Mouse (Mus musculus) common myeloid progenitor, adult 5-6 weeks (primary cell): ENCODE measurements around the gene Rapgef3. TPM values are rescaled to one million over a fixed set of nuclear protein-coding genes. Genes with fewer than 3 reads are reported as not detected.

Source experiments
- ATAC-seq: replicated peaks from 2 replicates; pipeline ENCODE4 v1.8.0; 2016; ENCODE audit warnings: low read depth, mild to moderate bottlenecking, moderate TSS enrichment, inconsistent platforms; ENCODE audit not compliant: poor library complexity, severe bottlenecking
- total RNA-seq: library from RNA; stranded (forward); fragments of 200-1000, 187-1606 nt; gene quantifications from 2 replicates; pipeline ENCODE4 v1.2.3, GENCODE M21; 2017

Rapgef3 gene
- total RNA-seq, 1 experiment from 2014 or later, result 7.5 TPM

DNA sequence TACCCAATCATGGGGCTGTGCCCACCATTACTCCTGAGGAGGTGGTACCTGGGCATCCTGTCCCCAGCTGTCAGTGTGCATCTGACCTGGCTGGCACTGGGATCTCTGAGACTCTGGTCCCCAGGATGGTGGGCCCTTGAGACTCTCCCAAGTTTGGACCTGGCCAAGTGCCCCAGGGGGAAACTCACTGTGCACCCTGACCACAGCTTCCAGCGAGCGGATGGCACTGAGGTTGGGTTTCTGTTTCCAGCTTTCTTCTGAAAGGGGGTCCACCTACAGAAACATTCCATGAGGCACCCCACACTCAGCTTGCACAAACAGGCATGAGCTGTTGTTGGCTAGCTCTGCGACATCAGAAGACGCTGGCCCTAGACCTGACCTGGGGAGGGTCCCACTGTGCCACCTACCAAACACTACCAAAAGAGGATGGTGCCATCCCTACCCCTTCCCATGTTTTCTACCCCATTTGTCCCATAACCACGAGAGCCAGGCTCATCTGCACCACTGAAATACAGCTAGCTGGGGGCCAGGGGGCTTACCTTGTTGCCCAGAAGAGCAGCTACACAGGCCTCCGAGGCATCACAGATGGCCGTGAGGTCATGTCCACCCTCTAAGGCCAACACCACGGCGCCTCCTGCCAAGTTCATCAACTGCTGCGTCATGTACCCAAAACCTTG lies 27.9 kb upstream of the Rapgef3 start:
- ATAC-seq, result no peak

- ATAC-seq, result no peak
These were observed 26.5 kb upstream of the Rapgef3 start for GRCm38 (mm10) chr15:97794268-97794667.

DNA sequence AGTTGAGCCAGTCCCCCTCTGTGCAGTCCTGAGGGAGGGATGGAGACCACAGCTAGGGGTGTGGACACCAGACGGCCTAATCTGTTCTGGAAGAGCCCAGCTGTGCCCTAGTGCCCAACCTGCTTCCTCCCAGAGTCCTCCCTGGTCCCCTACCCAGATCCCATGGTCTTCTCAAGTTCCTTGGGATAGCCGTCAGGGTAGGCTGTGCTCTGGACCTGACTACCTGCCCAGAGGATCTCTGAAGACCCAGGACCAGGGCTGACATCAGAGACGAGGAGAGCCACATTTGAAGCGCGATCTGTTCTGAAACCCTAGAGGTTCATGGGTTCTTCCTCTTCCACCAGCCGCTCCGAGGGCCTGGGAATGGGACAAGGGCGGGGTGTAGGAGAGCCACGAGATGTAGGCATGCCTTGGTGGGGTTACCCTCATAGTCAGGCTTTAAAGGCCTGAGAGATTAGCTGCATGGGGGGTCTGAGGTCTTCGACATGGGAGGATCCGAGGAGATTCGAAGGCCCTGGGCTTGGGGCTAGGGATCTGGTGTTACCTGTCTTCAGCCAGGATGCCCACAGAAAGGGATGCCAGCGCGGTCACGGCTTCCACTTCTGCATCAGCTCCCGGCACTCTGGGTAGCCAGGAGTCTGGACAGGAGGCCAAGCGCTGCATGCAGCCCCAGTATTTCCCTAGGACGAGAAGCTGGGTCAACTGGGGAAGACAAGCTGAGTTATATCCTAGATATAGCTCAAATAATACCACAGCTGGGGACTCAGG lies 25.8 kb upstream of the Rapgef3 start:
- ATAC-seq, result no peak

- ATAC-seq, result no peak
These were observed 23.4 kb upstream of the Rapgef3 start for GRCm38 (mm10) chr15:97791126-97791700.

DNA sequence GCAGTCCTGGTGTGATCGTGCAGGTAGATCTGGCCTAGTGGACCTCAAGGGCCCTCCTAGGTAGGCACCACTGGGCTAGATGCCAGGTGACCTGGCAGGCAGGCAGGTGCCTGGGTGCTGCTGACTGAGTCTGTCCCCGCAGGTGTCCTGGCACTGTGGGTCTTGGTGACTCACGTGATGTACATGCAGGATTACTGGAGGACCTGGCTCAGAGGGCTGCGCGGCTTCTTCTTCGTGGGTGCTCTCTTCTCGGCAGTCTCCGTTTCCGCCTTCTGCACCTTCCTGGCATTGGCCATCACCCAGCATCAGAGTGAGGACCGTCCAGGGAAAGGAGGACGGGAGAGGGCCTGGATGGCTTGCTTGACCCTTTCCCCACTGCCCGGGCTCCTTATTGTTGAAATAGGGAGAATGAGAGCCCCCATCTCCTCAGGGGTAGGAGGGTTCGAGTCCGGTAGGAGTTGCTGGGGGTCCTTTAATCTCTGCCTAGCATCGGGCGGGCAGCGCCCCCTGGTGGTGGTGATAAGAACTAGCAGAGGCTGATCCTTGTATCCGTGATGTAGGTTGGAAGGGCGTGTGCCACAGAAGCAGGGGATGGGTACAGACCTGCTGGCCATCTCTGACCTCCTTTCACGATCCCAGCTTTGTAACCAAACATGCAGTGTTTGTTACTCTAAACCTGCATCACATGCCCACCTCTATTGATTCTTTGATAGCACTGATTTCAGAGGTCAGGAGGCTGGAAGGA lies 22.2 kb upstream of the Rapgef3 start:
- no peak for ATAC-seq

- no peak for ATAC-seq
These were observed 21.0 kb upstream of the Rapgef3 start for GRCm38 (mm10) chr15:97788821-97789220.

DNA sequence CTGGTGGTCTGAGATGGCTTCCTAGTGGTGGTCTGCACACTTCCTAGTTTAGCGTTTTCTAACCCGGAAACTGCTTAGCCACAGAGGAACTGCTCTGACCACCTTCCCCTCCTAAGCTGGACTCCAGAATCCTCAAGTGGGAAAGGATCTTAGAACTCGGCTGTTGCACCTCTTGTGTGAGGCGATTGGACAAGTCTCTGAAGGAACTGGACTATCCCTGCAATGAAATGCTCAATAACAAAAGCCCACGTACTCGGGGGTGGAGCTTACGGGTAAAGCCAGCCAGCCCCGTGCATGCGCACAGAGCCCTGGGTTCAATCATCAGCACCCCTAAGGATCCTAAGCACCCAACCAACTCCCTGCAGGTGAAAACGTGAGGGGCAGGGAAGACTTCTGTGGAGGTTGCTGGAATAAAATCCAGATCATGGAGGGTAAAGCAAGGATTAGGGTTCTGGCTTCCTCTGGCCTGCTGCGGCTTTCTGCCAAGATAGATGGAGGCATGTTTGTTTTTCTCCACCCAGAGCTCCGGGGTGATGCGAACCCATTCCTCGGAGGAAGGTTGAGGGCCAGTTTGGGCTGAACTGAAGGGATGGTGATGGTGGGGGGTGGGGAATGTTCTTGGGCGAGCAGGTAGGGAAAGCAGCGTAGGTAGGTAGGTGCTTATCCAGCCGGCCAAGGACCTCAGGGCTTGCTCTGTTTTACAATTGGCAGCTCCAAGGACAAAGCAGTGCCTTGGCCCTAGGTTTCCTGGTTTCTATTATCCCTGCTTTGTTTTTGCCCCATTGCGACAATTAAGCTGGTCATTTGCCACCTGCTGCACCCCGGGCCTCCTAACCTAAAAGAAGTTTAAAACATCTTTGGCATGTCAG lies 20.3 kb upstream of the Rapgef3 start:
- ATAC-seq, result 0 out of 2 replicates have a peak, but pooled peaks have one; percentile 1

- no peak for ATAC-seq
These were observed 19.5 kb upstream of the Rapgef3 start for GRCm38 (mm10) chr15:97787148-97787798.

- ATAC-seq, result peak; percentile 13; the same call in 1 of the 2 replicates
These were observed 18.8 kb upstream of the Rapgef3 start for GRCm38 (mm10) chr15:97786412-97787112.

DNA sequence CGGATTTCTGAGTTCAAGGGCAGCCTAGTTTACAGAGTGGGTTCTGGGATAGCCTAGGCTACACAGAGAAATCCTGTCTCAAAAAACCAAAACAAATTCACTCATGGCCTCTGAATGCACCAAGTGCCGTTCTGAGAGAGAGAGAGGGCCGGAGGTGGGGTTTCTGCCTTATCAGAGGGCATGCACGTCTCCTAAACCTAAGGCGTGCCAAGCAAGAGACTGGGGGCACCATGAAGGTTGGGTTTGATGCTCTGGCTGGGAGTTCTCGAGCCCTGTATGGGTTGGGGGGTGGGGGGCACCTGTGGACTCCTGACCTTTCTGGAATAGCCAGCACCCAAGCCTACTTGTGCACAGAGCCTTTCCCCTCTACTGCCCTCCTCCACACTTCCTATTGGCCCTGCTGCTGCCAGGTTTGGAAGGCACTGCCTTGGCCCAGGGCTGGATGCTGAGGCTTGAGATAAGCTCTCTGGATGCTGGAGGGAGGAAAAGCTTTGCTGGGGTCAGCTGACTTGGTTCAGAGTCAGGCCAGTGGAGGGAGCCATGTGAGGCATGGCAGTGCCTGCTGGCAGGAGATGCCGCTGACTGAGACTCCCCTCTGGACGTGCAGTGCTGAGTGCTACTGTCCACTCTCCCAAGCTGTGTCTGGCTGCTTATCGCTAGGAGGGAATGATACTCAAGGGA lies 18.1 kb upstream of the Rapgef3 start:
- ATAC-seq, result peak; percentile 39

- ATAC-seq, result no peak
These were observed 16.9 kb upstream of the Rapgef3 start for GRCm38 (mm10) chr15:97784561-97785161.

DNA sequence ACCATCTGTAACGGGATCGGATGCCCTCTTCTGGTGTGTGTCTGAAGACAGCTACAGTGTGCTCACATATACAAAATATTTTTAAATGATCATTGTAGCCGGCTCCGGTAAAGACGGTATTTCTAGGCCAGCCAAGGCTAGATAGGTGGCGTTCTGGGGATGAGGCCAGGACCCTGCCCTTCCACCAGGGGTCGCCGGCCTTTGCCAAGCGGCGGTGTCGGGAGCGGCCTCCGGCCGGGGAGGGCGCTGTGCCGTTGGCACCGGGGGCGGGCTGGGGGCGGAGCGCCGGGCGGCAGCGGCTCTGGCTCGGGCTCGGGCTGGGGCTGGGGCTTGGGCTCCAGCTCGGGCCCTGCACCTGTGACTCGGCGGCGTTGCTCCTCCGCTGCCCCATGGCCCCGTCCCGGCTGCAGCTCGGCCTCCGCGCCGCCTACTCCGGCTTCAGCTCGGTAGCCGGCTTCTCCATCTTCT lies 16.4 kb upstream of the Rapgef3 start:
- peak; percentile 51 for ATAC-seq

DNA sequence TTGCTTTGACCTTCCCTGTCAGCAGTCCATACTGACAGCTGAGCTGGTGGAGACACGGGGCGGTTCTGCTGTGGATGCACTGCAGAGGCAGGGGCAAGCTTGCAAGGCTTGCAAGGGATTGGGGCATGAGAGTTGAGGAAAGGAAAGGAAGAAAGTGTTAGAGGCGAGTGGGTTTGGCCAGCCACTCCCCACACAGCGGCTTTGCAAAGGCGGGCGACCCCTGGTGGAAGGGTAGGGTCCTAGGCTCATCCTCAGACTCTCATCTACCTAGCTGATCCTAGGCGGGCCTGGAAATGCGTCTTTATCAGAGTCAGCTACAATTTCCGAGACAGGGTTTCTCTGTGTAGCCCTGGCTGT lies 15.0 kb upstream of the Rapgef3 start:
- peak; percentile 42 for ATAC-seq

GRCm38 (mm10) chr15:97781961-97782748 lies 14.4 kb upstream of the Rapgef3 start:
- no peak for ATAC-seq

GRCm38 (mm10) chr15:97780611-97781031 lies 12.8 kb upstream of the Rapgef3 start:
- no peak for ATAC-seq

DNA sequence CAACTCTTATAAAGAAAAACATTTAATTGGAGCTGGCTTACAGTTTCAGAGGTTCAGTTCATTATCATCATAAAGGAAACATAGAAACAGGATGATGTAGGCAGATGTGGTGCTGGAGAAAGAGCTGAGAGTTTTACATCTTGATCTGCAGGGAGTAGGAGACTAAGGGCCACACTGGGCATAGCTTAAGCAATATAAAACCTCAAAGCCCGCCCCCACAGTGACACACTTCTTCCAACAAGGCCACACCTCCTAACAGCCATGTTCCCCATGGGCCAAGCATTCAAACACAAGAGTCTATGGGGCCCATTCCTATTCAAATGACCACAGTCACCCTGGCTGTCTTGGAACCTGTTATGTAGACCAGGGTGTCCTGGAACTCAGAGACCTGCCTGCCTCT lies 11.8 kb upstream of the Rapgef3 start:
- ATAC-seq, result no peak
